Mouse (Mus musculus) monocyte, adult 59 days (primary cell): Measurements from ENCODE around the gene Stx6. TPM values are rescaled to one million over a fixed set of nuclear protein-coding genes. Genes with fewer than 3 reads are reported as not detected.

Experiments used
- total RNA-seq, 2 experiments: library from RNA; stranded (reverse); gene quantifications; one replicate each; pipeline ENCODE4 v1.2.4; 2023

Gene Stx6
- total RNA-seq, result 10 to 100 TPM; 43.5 to 46.6 TPM

DNA sequence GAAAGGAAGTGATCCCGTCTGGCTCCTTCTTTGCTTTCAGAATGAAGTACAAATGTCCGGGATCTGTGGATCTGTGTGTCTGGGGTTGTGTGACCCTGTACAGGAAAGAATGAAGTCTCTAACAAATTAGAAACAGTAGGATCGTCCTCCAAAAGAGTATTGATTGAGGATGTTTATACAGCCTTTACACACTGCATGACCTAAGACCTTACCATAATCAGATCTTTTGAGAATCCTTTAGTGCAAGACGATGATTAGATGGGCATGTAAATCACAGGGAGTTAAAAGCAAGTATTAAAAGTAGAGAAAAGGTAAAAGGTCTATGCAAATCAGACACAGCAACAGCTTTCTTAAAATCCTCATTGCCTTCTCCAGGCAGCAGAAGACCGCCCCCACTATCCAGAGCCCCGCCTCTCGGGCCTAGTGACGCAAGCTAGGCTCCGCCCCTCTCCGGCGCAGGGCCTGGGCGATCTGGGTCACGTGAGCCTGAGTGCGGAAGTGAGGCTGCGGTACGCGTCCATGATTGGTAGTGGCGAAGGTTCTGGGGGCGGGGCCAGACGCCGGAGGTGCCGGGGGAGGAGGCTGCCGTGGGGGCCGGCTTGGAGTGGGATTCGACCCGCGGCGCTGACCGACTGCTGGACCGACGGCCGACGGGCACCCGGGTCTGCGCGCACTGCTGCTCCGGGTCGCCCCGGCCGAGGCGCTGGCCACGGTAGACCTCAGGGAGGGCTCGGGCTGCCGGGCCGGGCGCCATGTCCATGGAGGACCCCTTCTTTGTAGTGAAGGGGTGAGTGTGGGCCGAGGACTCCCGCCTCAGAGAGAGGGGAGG lies at the start of gene Stx6:
TSS of gene Stx6 (plus strand) at position 575 of the 829 bp plus-strand sequence.

DNA sequence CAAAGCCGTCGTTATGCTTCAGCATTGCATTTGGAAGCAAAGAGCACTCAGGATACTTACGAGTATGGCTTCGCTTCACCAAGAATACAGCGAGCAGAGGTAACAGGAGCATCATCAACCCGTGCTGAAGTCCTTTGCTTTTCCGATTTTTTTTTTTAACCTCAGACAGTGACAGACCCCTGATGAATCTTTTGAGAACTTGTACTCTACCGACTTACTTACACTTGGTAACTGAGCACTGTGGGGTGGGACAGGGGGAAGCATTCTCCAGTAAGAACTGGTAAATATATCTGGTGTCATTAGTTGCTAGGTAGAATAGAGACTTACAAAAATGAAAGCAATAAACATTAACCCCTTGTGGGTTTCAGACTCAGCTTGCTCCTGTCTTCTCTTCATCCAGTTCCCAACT lies 11.9 kb upstream of the Stx6 start, which contains the start of gene Mr1:
TSS of gene Mr1 (minus strand) at position 243 of the 409 bp plus-strand sequence.

DNA sequence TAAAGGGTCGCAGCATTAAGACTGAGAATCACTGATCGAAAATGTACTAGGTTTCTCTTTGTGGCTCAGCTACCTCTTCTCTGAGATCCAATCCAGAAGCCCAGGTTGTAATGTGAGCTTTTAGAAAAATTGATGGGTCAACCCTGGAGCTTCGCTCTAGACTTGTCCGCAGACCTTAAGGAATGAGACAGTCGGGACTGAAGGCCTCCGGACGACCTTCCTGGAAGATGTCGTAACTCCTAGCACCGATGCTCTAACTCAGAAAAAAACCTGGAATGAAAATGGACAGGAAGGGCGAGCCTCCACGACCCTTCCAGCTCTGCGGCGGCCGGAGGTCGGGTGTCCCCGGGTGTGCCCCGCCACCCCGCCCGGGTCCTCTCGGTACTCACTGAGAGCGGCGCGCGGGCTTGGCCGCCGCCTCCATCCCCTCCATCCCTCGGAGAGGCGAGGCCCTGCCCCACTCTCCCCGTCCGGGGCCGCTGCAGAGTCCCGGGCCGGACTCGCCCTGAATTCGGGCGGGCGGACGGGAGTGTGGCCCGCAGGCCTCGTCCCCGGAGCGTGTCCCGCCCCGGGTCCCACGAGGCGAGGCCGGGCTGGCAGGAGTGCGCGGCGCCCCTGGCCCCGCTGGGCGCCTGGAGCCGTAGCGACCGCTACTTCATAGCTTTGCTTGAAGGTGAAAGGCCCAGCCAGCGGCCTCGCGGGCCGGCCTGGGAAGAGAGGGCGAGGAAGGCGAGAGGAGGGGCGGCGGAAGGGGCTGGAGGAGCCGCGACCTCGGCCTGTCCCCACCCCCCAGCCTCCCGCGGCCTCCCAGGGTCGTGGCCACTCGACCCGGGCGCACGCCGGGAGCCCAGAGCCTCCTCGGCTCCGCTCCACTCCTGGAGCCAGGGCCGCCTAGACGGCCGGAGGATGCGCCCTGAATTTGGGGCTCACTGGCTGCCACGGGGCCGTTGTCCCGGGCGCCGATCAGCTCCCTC lies 85.6 kb downstream of the Stx6 start, which contains the start of gene BC034090:
TSS of gene BC034090 (minus strand) at position 648 of the 974 bp plus-strand sequence.

Other genes with a start within 250 kb of the Stx6 start
- 100 to 1,000 TPM; 308 to 327 TPM for gene Ier5, start 59.1 kb upstream of the Stx6 start, total RNA-seq
- gene Mr1, start 11.9 kb upstream of the Stx6 start, total RNA-seq, result 1 to 10 TPM; 6.8 to 7.3 TPM
- not detected for gene BC034090, start 85.7 kb downstream of the Stx6 start, total RNA-seq